Mouse (Mus musculus) adipocyte (in vitro differentiated cells): Measurements from ENCODE around the gene Fam216a.
"Not testable (repeated sequence)": the region's sequence is repeated elsewhere in the genome, so short reads cannot be mapped to it uniquely, and the experiment has no call there.

Experiments used
- DNase-seq: peaks from one replicate; pipeline ENCODE4 v3.0.0-alpha.2; 2016; ENCODE audit warnings: low spot score

Fam216a gene

GRCm38 (mm10) chr5:122372192-122372769 is at the start of gene Fam216a:
Gene Fam216a (minus strand): TSS chr5:122372364.
- peak; percentile 100 for DNase-seq

GRCm38 (mm10) chr5:122421271-122422068 is 49.3 kb upstream of the Fam216a start, which contains the start of gene Anapc7:
Gene Anapc7 (plus strand): TSS chr5:122421693.
- peak; percentile 23 for DNase-seq

GRCm38 (mm10) chr5:122420676-122421075 is 48.5 kb upstream of the Fam216a start:
- DNase-seq, result not testable (repeated sequence)

- no peak for DNase-seq
Measured at GRCm38 (mm10) chr5:122415465-122415864, 43.3 kb upstream of the Fam216a start.

- no peak for DNase-seq
Measured at GRCm38 (mm10) chr5:122414351-122414750, 42.2 kb upstream of the Fam216a start.

GRCm38 (mm10) chr5:122412826-122413225 is 40.7 kb upstream of the Fam216a start:
- DNase-seq, result no peak

- DNase-seq, result no peak
Measured at GRCm38 (mm10) chr5:122411892-122412291, 39.7 kb upstream of the Fam216a start.

GRCm38 (mm10) chr5:122409692-122410645 is 37.8 kb upstream of the Fam216a start:
- no peak for DNase-seq

- no peak for DNase-seq
Measured at GRCm38 (mm10) chr5:122405537-122405936, 33.4 kb upstream of the Fam216a start.

- DNase-seq, result no peak
Measured at GRCm38 (mm10) chr5:122403362-122403761, 31.2 kb upstream of the Fam216a start.

GRCm38 (mm10) chr5:122402772-122403171 is 30.6 kb upstream of the Fam216a start:
- peak; percentile 21 for DNase-seq

GRCm38 (mm10) chr5:122402160-122402559 is 30.0 kb upstream of the Fam216a start:
- DNase-seq, result no peak

- DNase-seq, result peak; percentile 47
Measured at GRCm38 (mm10) chr5:122401303-122401640, 29.1 kb upstream of the Fam216a start.

- DNase-seq, result peak; percentile 79
Measured at GRCm38 (mm10) chr5:122400628-122401302, 28.6 kb upstream of the Fam216a start.

- no peak for DNase-seq
Measured at GRCm38 (mm10) chr5:122399871-122400270, 27.7 kb upstream of the Fam216a start.

- no peak for DNase-seq
Measured at GRCm38 (mm10) chr5:122397495-122397894, 25.3 kb upstream of the Fam216a start.

- no peak for DNase-seq
Measured at GRCm38 (mm10) chr5:122396791-122397190, 24.6 kb upstream of the Fam216a start.

- DNase-seq, result peak; percentile 70
Measured at GRCm38 (mm10) chr5:122393887-122394286, 21.7 kb upstream of the Fam216a start.

GRCm38 (mm10) chr5:122392227-122393004 is 20.3 kb upstream of the Fam216a start:
- DNase-seq, result no peak

GRCm38 (mm10) chr5:122391786-122392180 is 19.6 kb upstream of the Fam216a start, which contains the start of gene Arpc3:
Gene Arpc3 (plus strand): TSS chr5:122391878.
- DNase-seq, result peak; percentile 89
